Mouse (Mus musculus) embryonic facial prominence, embryonic 13.5 days (tissue): ENCODE data around the gene Vps54. TPM values are rescaled to one million over a fixed set of nuclear protein-coding genes. Genes with fewer than 3 reads are reported as not detected.
A peak's percentile ranks its signal among the peaks of the same experiment; 100 is the strongest.

Source experiments
- ATAC-seq: fragments of 200-750 bp; cut with Nextera tagmentation; 2 replicates; pipeline ENCODE4 v1.8.0; 2017; ENCODE audit warnings: low read depth; ENCODE audit not compliant: insufficient number of reproducible peaks, insufficient read depth, low FRiP score, low TSS enrichment
- H3K27ac ChIP-seq: fragments of 300-500 bp; sonication (generic); 2 replicates; pipeline ENCODE4 v1.5.1; 2015; ENCODE audit warnings: moderate library complexity, mild to moderate bottlenecking, inconsistent platforms
- H3K27me3 ChIP-seq: fragments of 300-500 bp; sonication (generic); 2 replicates; pipeline ENCODE4 v1.6.1; 2015; ENCODE audit warnings: mild to moderate bottlenecking, inconsistent platforms
- H3K36me3 ChIP-seq: fragments of 300-500 bp; sonication (generic); 2 replicates; pipeline ENCODE4 v1.6.1; 2015; ENCODE audit warnings: mild to moderate bottlenecking, inconsistent platforms
- H3K4me1 ChIP-seq: fragments of 300-500 bp; sonication (generic); 2 replicates; pipeline ENCODE4 v1.6.1; 2015; ENCODE audit warnings: inconsistent platforms
- H3K4me2 ChIP-seq: fragments of 300-500 bp; sonication (generic); 2 replicates; pipeline ENCODE4 v1.6.1; 2015; ENCODE audit warnings: moderate library complexity, mild to moderate bottlenecking, inconsistent platforms
- H3K4me3 ChIP-seq: fragments of 300-500 bp; sonication (generic); 2 replicates; pipeline ENCODE4 v1.5.1; 2015; ENCODE audit warnings: mild to moderate bottlenecking, inconsistent platforms
- H3K9ac ChIP-seq: fragments of 300-500 bp; sonication (generic); 2 replicates; pipeline ENCODE4 v1.6.1; 2015; ENCODE audit warnings: mild to moderate bottlenecking, inconsistent platforms
- H3K9me3 ChIP-seq: fragments of 300-500 bp; sonication (generic); 2 replicates; pipeline ENCODE4 v1.6.1; 2016; ENCODE audit warnings: inconsistent platforms
- WGBS: fragments of 180-500 bp; shearing (Covaris S2); methylation state at CpG from one replicate; pipeline ENCODE4 v1.1.7; 2015; ENCODE audit warnings: mixed read lengths; 5-methylcytosine and 5-hydroxymethylcytosine counted together
- polyA plus RNA-seq: library from polyadenylated mRNA; unstranded; fragments of >200 nt; fragmentation: Nextera tagmentation; extraction: Ambion mirVana; gene quantifications from 2 replicates; pipeline ENCODE4 v1.2.1, GENCODE M21; 2015

Gene Vps54
- polyA plus RNA-seq, 1 experiment from 2014 or later: 13.7 TPM

DNA sequence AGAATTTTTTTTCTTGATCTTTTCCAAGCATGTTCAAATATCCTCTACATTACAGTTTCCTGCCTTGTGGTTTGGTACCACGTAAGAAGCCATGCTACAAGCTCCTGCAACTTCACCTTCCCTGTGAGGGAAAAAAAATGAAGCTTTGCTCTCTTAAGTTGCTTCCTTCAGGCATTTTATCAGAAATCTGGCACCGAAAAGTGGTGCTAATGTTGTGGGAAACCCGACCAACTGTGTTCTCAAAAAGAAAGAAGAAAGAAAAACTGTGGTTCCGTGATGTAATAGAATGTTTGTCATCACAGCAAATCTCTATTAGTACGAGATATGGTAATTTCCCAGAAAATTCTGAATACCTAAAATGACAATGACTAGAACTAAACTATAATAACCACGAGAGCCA, 15.0 kb upstream of the Vps54 start:
- Histone ChIP-seq H3K4me2 (no peak overlapping the region), H3K9me3 (no peaks in the 10 kb centered on the region), H3K4me1 (no peaks in the 10 kb centered on the region), H3K27me3 (no peaks in the 10 kb centered on the region), H3K4me3 (no peak overlapping the region), H3K9ac (no peak overlapping the region), H3K27ac (no peak overlapping the region), H3K36me3 (no peaks in the 10 kb centered on the region)
- ATAC-seq: no peak
- WGBS: 79% methylated on average over 6 of the region's 6 CpGs

DNA sequence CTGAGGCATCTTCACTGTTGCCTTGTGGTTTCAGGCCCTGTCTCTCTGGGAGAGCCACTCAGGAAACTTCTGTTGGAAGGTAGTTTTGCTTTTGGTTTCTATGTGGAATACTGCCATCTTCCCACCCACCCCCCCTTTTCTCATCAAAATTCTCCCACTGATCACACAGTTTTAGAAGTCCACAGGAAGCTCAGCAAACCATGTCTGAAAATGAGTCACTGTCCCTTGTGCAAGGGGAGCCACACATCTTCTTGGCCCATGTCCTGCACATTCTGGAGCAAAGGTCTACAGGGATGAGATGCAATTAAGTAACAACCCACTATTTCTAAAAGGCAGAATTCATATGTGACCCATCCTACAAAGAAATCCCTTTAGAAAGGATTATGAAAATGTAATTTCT, 14.6 kb upstream of the Vps54 start:
- no peak overlapping the region for H3K27ac ChIP-seq
- H3K4me3 ChIP-seq: no peak overlapping the region
- H3K4me2 ChIP-seq: no peak overlapping the region
- no peaks in the 10 kb centered on the region for H3K36me3 ChIP-seq
- H3K9ac ChIP-seq: no peak overlapping the region
- ATAC-seq: no peak
- no peaks in the 10 kb centered on the region for H3K9me3 ChIP-seq
- H3K27me3 ChIP-seq: no peaks in the 10 kb centered on the region
- H3K4me1 ChIP-seq: no peaks in the 10 kb centered on the region

DNA sequence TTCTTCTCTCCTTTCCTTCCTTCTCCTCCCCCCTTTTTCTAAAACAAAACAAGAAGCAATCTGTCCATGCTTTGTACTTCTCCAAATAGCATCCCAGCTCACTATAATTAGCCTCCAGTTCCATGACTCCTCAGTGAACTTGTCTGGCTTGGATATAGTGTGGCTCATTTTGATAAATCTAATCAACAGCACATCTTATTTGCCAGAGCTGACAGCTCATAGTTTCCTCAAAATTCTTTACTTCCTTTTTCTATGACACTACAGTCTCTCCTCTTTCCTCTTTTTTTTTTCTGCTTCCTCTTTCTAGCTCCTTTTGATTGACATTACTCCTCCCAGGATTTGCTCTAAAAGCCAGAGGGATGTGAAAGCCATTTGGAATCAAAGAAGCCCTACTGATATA, 14.1 kb upstream of the Vps54 start:
- no peak for ATAC-seq
- no peak overlapping the region for H3K4me3 ChIP-seq

GRCm38 (mm10) chr11:21235381-21235780, 3.7 kb upstream of the Vps54 start:
- no peaks in the 10 kb centered on the region for H3K27me3 ChIP-seq
- no peak overlapping the region for H3K4me2 ChIP-seq
- H3K9ac ChIP-seq: no peak overlapping the region
- H3K4me3 ChIP-seq: no peak overlapping the region
- H3K4me1 ChIP-seq: peaks cover 7% of the 10 kb centered on the region; the same call in 1 of the 2 replicates
- no peak overlapping the region for H3K27ac ChIP-seq
- no peak for ATAC-seq
- H3K36me3 ChIP-seq: no peaks in the 10 kb centered on the region
- no peaks in the 10 kb centered on the region for H3K9me3 ChIP-seq

More for the DNA sequence above, 14.1 kb upstream of the Vps54 start:
- Histone ChIP-seq H3K9ac (no peak overlapping the region), H3K27ac (no peak overlapping the region), H3K9me3 (no peaks in the 10 kb centered on the region), H3K36me3 (no peaks in the 10 kb centered on the region), H3K4me2 (no peak overlapping the region), H3K4me1 (no peaks in the 10 kb centered on the region), H3K27me3 (no peaks in the 10 kb centered on the region)

- Histone ChIP-seq H3K4me1 (peaks cover 7% of the 10 kb centered on the region; the same call in 1 of the 2 replicates), H3K4me3 (no peak overlapping the region), H3K4me2 (no peak overlapping the region), H3K27me3 (no peaks in the 10 kb centered on the region), H3K36me3 (no peaks in the 10 kb centered on the region), H3K27ac (no peak overlapping the region), H3K9ac (no peak overlapping the region), H3K9me3 (no peaks in the 10 kb centered on the region)
- ATAC-seq: no peak
- WGBS: 58% methylated on average over 2 of the region's 2 CpGs
These were observed 3.3 kb upstream of the Vps54 start for GRCm38 (mm10) chr11:21235821-21236220.

DNA sequence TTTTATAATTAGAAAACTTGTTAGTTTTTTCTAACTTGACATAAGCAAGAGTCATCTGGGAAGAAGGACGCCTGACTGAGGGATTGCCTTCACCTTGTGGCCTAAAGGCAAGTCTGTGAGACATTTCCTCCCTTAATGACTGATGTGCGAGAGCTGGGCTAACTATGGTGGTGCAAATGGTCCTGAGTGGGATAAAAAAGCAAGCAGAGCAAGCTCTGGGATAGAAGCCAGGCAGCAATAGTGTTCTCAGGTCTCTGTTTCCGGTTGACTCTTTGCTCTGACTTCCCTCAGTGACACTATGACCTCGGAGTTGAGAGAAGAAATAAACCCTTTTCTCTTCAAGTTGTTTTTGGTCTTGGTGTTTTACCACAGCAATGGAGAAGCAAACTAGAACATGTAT, 2.1 kb upstream of the Vps54 start:
- 65% methylated on average over 4 of the region's 4 CpGs for WGBS
- no peak overlapping the region for H3K4me3 ChIP-seq
- H3K4me2 ChIP-seq: no peak overlapping the region
- no peak for ATAC-seq
- no peaks in the 10 kb centered on the region for H3K9me3 ChIP-seq
- H3K27me3 ChIP-seq: no peaks in the 10 kb centered on the region
- peaks cover 11% of the 10 kb centered on the region for H3K4me1 ChIP-seq
- no peak overlapping the region for H3K9ac ChIP-seq
- H3K27ac ChIP-seq: no peak overlapping the region
- H3K36me3 ChIP-seq: no peaks in the 10 kb centered on the region

DNA sequence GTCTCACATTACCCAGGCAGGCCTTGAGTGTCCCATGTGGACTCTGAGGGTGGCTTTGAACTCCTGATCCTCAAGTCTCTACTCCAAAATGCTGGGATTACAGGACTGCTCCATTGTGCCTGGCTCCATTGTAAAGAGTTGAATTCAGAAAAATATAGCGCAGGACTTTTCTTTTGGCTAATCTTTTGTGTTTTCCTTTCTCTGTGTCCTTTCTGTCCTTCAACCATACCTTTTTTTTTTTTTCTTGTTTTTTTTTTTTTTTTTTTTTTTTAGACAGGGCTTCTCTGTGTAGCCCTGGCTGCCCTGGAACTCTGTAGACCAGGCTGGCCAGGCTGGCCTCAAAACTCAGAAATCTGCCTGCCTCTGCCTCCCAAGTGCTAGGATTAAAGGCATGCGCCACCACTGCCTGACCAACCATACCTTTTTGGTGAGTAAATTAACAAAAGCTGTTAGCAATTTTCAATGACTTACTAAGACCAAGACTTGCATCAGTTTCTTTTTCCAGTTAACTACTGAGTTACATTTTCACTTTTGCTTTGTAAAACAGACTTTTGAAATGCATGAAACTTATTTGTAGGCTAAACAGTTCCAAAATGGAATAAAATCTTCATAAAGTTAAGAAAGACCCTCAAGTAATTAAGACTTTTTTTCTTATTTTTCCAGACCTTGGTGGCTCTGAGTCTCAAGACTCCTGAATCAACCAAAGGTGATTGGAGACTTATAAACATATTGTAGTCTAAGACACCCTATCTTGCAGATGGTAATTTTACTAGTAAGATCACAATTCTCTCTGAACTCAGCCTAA, 1.4 kb upstream of the Vps54 start:
- H3K27ac ChIP-seq: no peak overlapping the region

GRCm38 (mm10) chr11:21238279-21239020, 631 bp upstream of the Vps54 start:
- ATAC-seq: peak; percentile 76
- Histone ChIP-seq H3K9me3 (no peaks in the 10 kb centered on the region), H3K4me2 (peak overlapping the region; percentile 70), H3K27ac (peak overlapping the region; percentile 97), H3K9ac (peak overlapping the region; percentile 99), H3K4me3 (peak overlapping the region; percentile 94), H3K36me3 (no peaks in the 10 kb centered on the region), H3K4me1 (peaks cover 11% of the 10 kb centered on the region), H3K27me3 (no peaks in the 10 kb centered on the region)
- WGBS: under 1% methylated on average over 58 of the region's 65 CpGs

More for the DNA sequence above, 1.4 kb upstream of the Vps54 start:
- WGBS: 79% methylated on average over 2 of the region's 2 CpGs
- peak overlapping the region; percentile 70 for H3K4me2 ChIP-seq
- no peaks in the 10 kb centered on the region for H3K9me3 ChIP-seq
- H3K9ac ChIP-seq: no peak overlapping the region
- no peak for ATAC-seq
- no peaks in the 10 kb centered on the region for H3K36me3 ChIP-seq
- H3K4me1 ChIP-seq: peaks cover 11% of the 10 kb centered on the region
- peak overlapping the region; percentile 94 for H3K4me3 ChIP-seq
- H3K27me3 ChIP-seq: no peaks in the 10 kb centered on the region

- H3K27me3 ChIP-seq: no peaks in the 10 kb centered on the region
- ATAC-seq: no peak
- no peaks in the 10 kb centered on the region for H3K9me3 ChIP-seq
- 15% methylated on average over 7 of the region's 7 CpGs for WGBS
- H3K9ac ChIP-seq: peak overlapping the region; percentile 99
- peak overlapping the region; percentile 70 for H3K4me2 ChIP-seq
- H3K36me3 ChIP-seq: no peaks in the 10 kb centered on the region
- peak overlapping the region; percentile 94 for H3K4me3 ChIP-seq
- H3K27ac ChIP-seq: peak overlapping the region; percentile 97
- peaks cover 11% of the 10 kb centered on the region for H3K4me1 ChIP-seq
These were observed 855 bp downstream of the Vps54 start for GRCm38 (mm10) chr11:21239763-21240509.

DNA sequence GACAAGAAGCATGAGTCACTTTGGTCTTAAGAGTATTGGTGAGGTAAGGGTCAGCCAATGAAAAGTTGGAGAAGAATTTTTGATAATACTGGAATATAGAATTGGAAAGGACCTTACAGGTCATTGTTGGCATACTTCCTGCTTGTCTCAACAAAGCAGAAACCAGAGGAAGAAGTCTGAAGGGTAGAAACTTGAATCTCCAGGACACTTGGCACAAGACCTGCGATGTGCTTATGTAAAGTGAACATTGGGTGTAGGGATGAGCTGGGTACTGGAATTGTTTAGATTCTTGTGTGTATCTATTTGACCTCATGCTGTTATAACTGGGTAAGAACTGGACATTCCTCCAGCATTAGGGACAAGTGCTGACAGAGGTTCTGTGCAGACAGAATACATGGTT, 2.3 kb downstream of the Vps54 start:
- WGBS: 65% methylated on average over 1 of the region's 1 CpGs
- H3K9ac ChIP-seq: no peak overlapping the region
- no peak overlapping the region for H3K27ac ChIP-seq
- H3K36me3 ChIP-seq: peaks cover 1% of the 10 kb centered on the region; the same call in 1 of the 2 replicates
- H3K9me3 ChIP-seq: no peaks in the 10 kb centered on the region
- no peak for ATAC-seq
- peaks cover 11% of the 10 kb centered on the region for H3K4me1 ChIP-seq
- H3K27me3 ChIP-seq: no peaks in the 10 kb centered on the region
- H3K4me2 ChIP-seq: no peak overlapping the region
- no peak overlapping the region for H3K4me3 ChIP-seq

DNA sequence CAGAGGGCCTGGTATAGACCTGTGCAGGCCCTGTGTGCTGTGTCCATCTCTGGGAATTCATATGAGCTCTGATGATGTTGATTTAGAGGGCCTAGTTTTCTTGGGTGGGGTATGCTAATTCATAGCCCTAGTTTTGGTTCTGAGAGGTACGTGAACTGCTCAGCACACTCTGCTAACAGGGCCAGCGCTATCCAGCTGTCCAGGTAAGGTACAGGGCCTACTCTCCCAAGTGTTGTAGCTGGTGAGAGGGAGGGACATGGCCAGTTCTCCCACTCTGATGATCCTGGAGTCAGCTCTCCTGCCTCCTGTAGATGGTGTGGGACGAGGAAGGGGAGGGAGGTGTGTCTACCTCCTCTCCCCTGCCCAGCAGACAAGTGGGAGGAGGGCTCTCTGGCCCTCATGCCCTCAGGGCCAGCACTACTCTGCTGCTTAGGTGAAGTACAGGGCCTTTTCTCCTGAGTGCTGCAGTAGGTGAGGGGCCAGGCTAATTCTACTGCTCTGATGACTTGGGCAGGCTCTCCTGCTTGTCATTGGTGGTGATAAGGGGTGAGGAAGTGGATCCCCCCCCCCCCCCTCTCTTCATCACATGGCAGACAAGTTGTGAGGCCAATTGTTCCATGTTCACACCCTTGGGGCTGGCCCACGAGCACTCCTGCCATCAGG, 8.3 kb downstream of the Vps54 start:
- ATAC-seq: no peak
- 77% methylated on average over 4 of the region's 4 CpGs for whole genome bisulfite sequencing
- Histone ChIP-seq H3K9ac (no peak overlapping the region), H3K9me3 (no peaks in the 10 kb centered on the region), H3K4me2 (no peak overlapping the region), H3K36me3 (peaks cover 8% of the 10 kb centered on the region; the same call in 1 of the 2 replicates), H3K4me1 (no peaks in the 10 kb centered on the region), H3K27me3 (no peaks in the 10 kb centered on the region), H3K4me3 (no peak overlapping the region), H3K27ac (no peak overlapping the region)
